Mouse (Mus musculus) brain, adult 10 weeks (tissue): Measurements from ENCODE around the gene Cwc27. TPM values are rescaled to one million over a fixed set of nuclear protein-coding genes. Genes with fewer than 3 reads are reported as not detected.

Experiments used
- polyA plus RNA-seq: library from polyadenylated mRNA; stranded (reverse); fragments of 350-450 nt; fragmentation: Illumina TruSeq; extraction: RNeasy Lipid Tissue Mini Kit (QIAGEN cat#74804); gene quantifications from one replicate; pipeline ENCODE4 v1.2.3, GENCODE M21; 2015; ENCODE audit warnings: low read depth, low replicate concordance

Cwc27 gene
- polyA plus RNA-seq = 13.4 TPM

GRCm38 (mm10) chr13:104816635-104817571 is at the start of gene Cwc27:
TSS of gene Cwc27 (minus strand) at chr13:104817142.

GRCm38 (mm10) chr13:104863127-104863979 is 46.4 kb upstream of the Cwc27 start, which contains the start of gene Shisal2b:
TSS of gene Shisal2b (minus strand) at chr13:104863893.

GRCm38 (mm10) chr13:104792184-104792583 is 24.8 kb downstream of the Cwc27 start, which contains the start of gene Srek1ip1:
TSS of gene Srek1ip1 (plus strand) at chr13:104792484.

Other genes with a start within 250 kb of the Cwc27 start
- 26.7 TPM for gene Srek1ip1, start 24.7 kb downstream of the Cwc27 start, polyA plus RNA-seq
- gene Shisal2b, start 46.8 kb upstream of the Cwc27 start, polyA plus RNA-seq = 0.59 TPM
- gene Rgs7bp, start 237.8 kb upstream of the Cwc27 start, polyA plus RNA-seq = 146 TPM